Mouse (Mus musculus): Measurements from ENCODE around the gene Gm6169. TPM values are rescaled to one million over a fixed set of nuclear protein-coding genes. Genes with fewer than 3 reads are reported as not detected.

Gene Gm6169
- 1 to 10 TPM in 1 of 2 experiments, not detected in 1; 3.5 TPM for total RNA-seq (2023)

GRCm38 (mm10) chr13:97099187-97099852 is at the start of gene Gm6169:
Gene Gm6169 (minus strand): TSS chr13:97099237.

DNA sequence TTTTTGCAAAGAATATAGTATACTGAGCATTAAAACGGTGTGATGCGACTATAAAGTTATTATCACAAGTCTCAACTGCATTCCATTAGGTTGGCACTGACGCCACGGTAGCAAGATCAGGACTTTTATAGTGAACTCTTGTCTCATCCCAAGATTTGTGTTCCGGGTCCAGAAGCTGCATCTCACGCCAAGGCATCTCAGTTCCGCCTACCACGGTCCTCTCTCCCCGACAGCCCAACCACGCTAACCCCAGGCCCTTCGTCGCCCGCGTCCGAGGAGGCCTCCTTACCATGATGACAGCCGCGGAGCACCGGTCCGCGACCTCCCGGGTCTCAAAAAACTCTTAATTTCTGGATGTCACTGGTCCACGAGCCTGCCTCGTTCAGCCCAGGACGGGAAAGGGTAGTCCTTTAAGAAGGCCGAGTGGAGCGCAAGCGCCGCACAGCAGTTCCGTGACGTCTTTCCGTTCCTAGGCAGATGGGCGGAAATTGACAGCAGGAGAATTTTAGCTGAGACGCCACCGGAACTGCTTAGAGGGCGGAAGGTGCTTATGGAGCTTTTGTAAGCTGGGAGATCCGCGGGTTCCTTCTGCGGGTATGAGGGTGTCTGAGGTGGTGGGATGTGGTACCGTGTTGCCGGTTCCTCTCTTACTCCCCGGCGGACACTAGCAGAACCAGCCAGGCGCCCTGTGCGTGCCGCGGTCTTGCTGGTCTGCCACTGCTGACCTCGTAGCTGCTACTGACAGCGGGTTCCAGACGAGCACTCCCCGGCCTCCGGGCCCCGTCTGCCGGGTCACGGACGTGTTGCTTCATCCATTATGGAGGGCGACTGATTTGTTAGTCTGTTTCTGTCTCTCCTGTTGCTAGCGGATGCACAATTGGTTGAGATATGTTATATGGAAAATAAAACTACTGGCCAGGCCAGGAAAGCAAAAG is 38.7 kb upstream of the Gm6169 start, which contains the start of the genes Gfm2 and Nsa2:
Gfm2 (plus strand) TSS at position 472 of the 935 bp plus-strand sequence.
Nsa2 (minus strand) TSS at position 472 of the 935 bp plus-strand sequence.

GRCm38 (mm10) chr13:97066649-97067550 is 32.1 kb downstream of the Gm6169 start, which contains the start of gene Fam169a:
Gene Fam169a (plus strand): TSS chr13:97067286.

Other genes starting within 250 kb of the Gm6169 start
- gene Gcnt4, start 174.5 kb downstream of the Gm6169 start, total RNA-seq (2023): under 1 TPM; 0.12 to 0.15 TPM
- not detected for gene 1700029F12Rik, start 64.9 kb downstream of the Gm6169 start, total RNA-seq (2023)
- not detected for gene Fam169a, start 32.0 kb downstream of the Gm6169 start, total RNA-seq (2023)
- 10 to 100 TPM; 28.0 to 31.1 TPM for gene Gfm2, start 38.7 kb upstream of the Gm6169 start, total RNA-seq (2023)
- 100 to 1,000 TPM; 162 to 196 TPM for gene Nsa2, start 38.7 kb upstream of the Gm6169 start, total RNA-seq (2023)
- 10 to 100 TPM; 32.9 to 34.0 TPM for gene Hexb, start 99.1 kb upstream of the Gm6169 start, total RNA-seq (2023)
- 10 to 100 TPM; 24.0 to 26.4 TPM for gene Enc1, start 141.9 kb upstream of the Gm6169 start, total RNA-seq (2023)

Data from T-cell, adult 66 days (primary cell).